Comparison of ENCODE assay signal across 24 mouse cellular contexts in the genomic region with DNA sequence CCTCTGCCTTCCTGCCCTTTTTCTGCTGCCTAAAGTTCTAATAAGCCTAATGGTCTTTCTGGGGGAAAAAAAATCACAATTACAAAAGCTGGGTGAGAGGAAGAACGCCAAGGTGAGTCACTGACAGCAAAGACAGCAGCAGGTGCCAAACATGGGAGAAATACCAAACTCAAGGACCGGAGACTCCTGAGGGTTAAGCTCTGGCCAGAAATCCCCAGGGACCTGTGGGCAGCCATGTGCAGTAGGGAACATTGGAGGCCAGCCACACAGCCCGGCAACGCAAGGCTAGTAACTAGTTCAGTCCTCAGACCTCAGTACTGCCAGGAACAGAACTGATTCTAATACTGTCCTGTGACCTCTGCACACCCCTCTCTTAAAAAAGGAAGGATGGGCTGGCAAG. TPM values are rescaled to one million over a fixed set of nuclear protein-coding genes. Genes with fewer than 3 reads are reported as not detected.
DNase-seq lines count a peak whose midpoint lies in the region; ATAC-seq and TF ChIP-seq lines count a peak whose summit lies in the region.
"Had no signal": no experiment of that assay in that cellular context is flagged by ENCODE, and none has a peak within 500 bp of the region (broad histone marks: within the 10 kb centered on the region; RNA-seq: fewer than 3 reads in every experiment).

No protein-coding gene starts in this region.

- H3K79me3 ChIP-seq in C2C12 (ENCODE audit: low read depth), result no peaks in the 10 kb centered on the region

- no peaks in the 10 kb centered on the region for H3K9me3 ChIP-seq in heart, embryonic 10.5 days
- no peaks in the 10 kb centered on the region for H3K9me3 ChIP-seq in midbrain, embryonic 16.5 days (replicated peaks; ENCODE audit: control insufficient read depth, low read length, poor library complexity, severe bottlenecking)
- no peaks in the 10 kb centered on the region for H3K9me3 ChIP-seq in liver, embryonic 12.5 days (replicated peaks)
- H3K9me3 ChIP-seq: embryonic facial prominence, embryonic 15.5 days; forebrain, embryonic 10.5 days; hindbrain, embryonic 12.5 days had no signal

- H3K79me2 ChIP-seq in C2C12 (ENCODE audit: control insufficient read depth, insufficient read depth), result no peaks in the 10 kb centered on the region

- peaks cover 27% of the 10 kb centered on the region for H3K36me3 ChIP-seq in heart, embryonic 10.5 days
- H3K36me3 ChIP-seq in C2C12 (ENCODE audit: control insufficient read depth, insufficient read depth), result peaks cover 19% of the 10 kb centered on the region
- peaks cover 24% of the 10 kb centered on the region for H3K36me3 ChIP-seq in midbrain, embryonic 16.5 days (ENCODE audit: control insufficient read depth, insufficient read depth, low read length)
- peaks cover 23% of the 10 kb centered on the region for H3K36me3 ChIP-seq in liver, embryonic 12.5 days

- no peak for TF ChIP-seq CTCF in C2C12 (IDR thresholded peaks at IDR 0.05; ENCODE audit: control insufficient read depth, insufficient read depth, insufficient read length)

- no peak overlapping the region for H3K4me2 ChIP-seq in midbrain, embryonic 16.5 days (ENCODE audit: low read length)
- no peak overlapping the region for H3K4me2 ChIP-seq in liver, embryonic 12.5 days
- H3K4me2 ChIP-seq: embryonic facial prominence, embryonic 15.5 days; hindbrain, embryonic 12.5 days had no signal

- H3ac ChIP-seq in C2C12 (ENCODE audit: control insufficient read depth, insufficient read length, low read depth), result no peak overlapping the region

- 83% methylated on average over 4 of the region's 4 CpGs for WGBS in heart, embryonic 10.5 days
- WGBS in midbrain, embryonic 16.5 days, result 92% methylated on average over 4 of the region's 4 CpGs
- WGBS in liver, embryonic 12.5 days (ENCODE audit: insufficient replicate concordance), result 79% methylated on average over 4 of the region's 4 CpGs

- no peak overlapping the region for H3K9ac ChIP-seq in midbrain, embryonic 16.5 days (ENCODE audit: low read depth, low read length)
- no peak overlapping the region for H3K9ac ChIP-seq in liver, embryonic 12.5 days
- H3K9ac ChIP-seq: embryonic facial prominence, embryonic 15.5 days; hindbrain, embryonic 12.5 days had no signal

- ATAC-seq in midbrain, embryonic 16.5 days, result no peak
- ATAC-seq in liver, embryonic 12.5 days, result no peak
- ATAC-seq: activated CD4-positive, CD25-positive, alpha-beta regulatory T cell, adult 4 months; forebrain, embryonic 14.5 days; hindbrain, embryonic 16.5 days; inflammation-experienced regulatory T-cells, adult 6 months had no signal

- H3K27ac ChIP-seq in heart, embryonic 10.5 days, result no peak overlapping the region
- no peak overlapping the region for H3K27ac ChIP-seq in midbrain, embryonic 16.5 days (ENCODE audit: low read length)
- H3K27ac ChIP-seq in liver, embryonic 12.5 days, result no peak overlapping the region
- H3K27ac ChIP-seq: embryonic facial prominence, embryonic 15.5 days; forebrain, embryonic 10.5 days; hindbrain, embryonic 12.5 days; kidney, postnatal 0 days had no signal

- no peak overlapping the region for H3K4me3 ChIP-seq in heart, embryonic 10.5 days
- H3K4me3 ChIP-seq in C2C12 (ENCODE audit: insufficient read depth, poor library complexity, severe bottlenecking), result no peak overlapping the region
- H3K4me3 ChIP-seq in midbrain, embryonic 16.5 days (ENCODE audit: low read depth, low read length), result no peak overlapping the region
- H3K4me3 ChIP-seq in liver, embryonic 12.5 days, result no peak overlapping the region
- H3K4me3 ChIP-seq: embryonic facial prominence, embryonic 15.5 days; erythroblast, embryonic 14.5 days; forebrain, embryonic 10.5 days; hindbrain, embryonic 12.5 days had no signal

- DNase-seq in adrenal gland, adult 2 months, result peak; percentile 19
- no peak for DNase-seq in adrenal gland, adult 8-10 months
- peak; percentile 87 for DNase-seq in heart, adult 11 months
- no peak for DNase-seq in heart, embryonic 10.5 days (ENCODE audit: low spot score)
- peak; percentile 82 for DNase-seq in adipocyte (ENCODE audit: low spot score)
- DNase-seq: cerebellum, adult 2 months; cerebellum, postnatal 10 days; embryo, embryonic 11 days; gastrocnemius, postnatal 25 days; heart, postnatal 10 days; heart, postnatal 4 days; kidney, adult 11 months had no signal

- no peaks in the 10 kb centered on the region for H3K27me3 ChIP-seq in heart, embryonic 10.5 days (ENCODE audit: insufficient read depth, poor library complexity, severe bottlenecking)
- peaks cover 6% of the 10 kb centered on the region for H3K27me3 ChIP-seq in C2C12 (ENCODE audit: control insufficient read depth, insufficient read depth, insufficient read length)
- no peaks in the 10 kb centered on the region for H3K27me3 ChIP-seq in midbrain, embryonic 16.5 days (ENCODE audit: control insufficient read depth, insufficient read depth, low read depth, low read length)
- no peaks in the 10 kb centered on the region for H3K27me3 ChIP-seq in liver, embryonic 12.5 days (replicated peaks)
- H3K27me3 ChIP-seq: embryonic facial prominence, embryonic 15.5 days; hindbrain, embryonic 12.5 days had no signal

- H3K4me1 ChIP-seq in heart, embryonic 10.5 days, result no peaks in the 10 kb centered on the region
- peaks cover 2% of the 10 kb centered on the region; the same call in 1 of the 2 replicates for H3K4me1 ChIP-seq in midbrain, embryonic 16.5 days (ENCODE audit: control insufficient read depth, insufficient read depth, low read length)
- peaks cover 2% of the 10 kb centered on the region; the same call in 1 of the 2 replicates for H3K4me1 ChIP-seq in liver, embryonic 12.5 days
- H3K4me1 ChIP-seq: embryonic facial prominence, embryonic 15.5 days; forebrain, embryonic 10.5 days; hindbrain, embryonic 12.5 days had no signal

TF ChIP-seq in C2C12, 6 proteins besides CTCF, POLR2A, EP300 and RAD21:
- TF ChIP-seq USF1 (IDR thresholded peaks at IDR 0.05; ENCODE audit: low read depth) (no peak), MYOD1 (IDR thresholded peaks at IDR 0.05; ENCODE audit: control insufficient read depth, insufficient read length, low read depth) (peak; percentile 70), CEBPB (IDR thresholded peaks at IDR 0.05; ENCODE audit: low read depth) (no peak), MYOG (IDR thresholded peaks at IDR 0.05; ENCODE audit: control insufficient read depth, extremely low read depth, insufficient read length) (no peak), FOSL1 (IDR thresholded peaks at IDR 0.05; ENCODE audit: insufficient read depth, low read length, poor library complexity, severe bottlenecking) (no peak), MAX (IDR thresholded peaks at IDR 0.05) (peak; percentile 72)

RNA-seq across cellular contexts. Expression of a gene that starts 19.4 kb away (rescaled TPM):
- 10 to 100 TPM; 32.5 to 40.3 TPM for total RNA-seq in adrenal gland, adult 2 months (2021)
- polyA plus RNA-seq in adrenal gland, adult 2 months (2012; rRNA removed), result 6.4 and 7.5 TPM in 2 replicates
- 10 to 100 TPM; 38.5 to 44.4 (median 40.9) TPM for total RNA-seq in adrenal gland, adult 8-10 months (2022)
- 69.3 and 70.6 TPM in 2 replicates for polyA plus RNA-seq in heart, embryonic 10.5 days (2016; fragmentation: Nextera tagmentation; extraction: Ambion mirVana)
- 26.5 TPM for polyA plus RNA-seq in C2C12 (2012; fragmentation: generic; extraction: Trizol)
- 85.9 and 89.9 TPM in 2 replicates for polyA plus RNA-seq in midbrain, embryonic 16.5 days (2015; fragmentation: Nextera tagmentation; extraction: Ambion mirVana)
- 33.0 and 36.3 TPM in 2 replicates for polyA plus RNA-seq in liver, embryonic 12.5 days (2016; fragmentation: Nextera tagmentation; extraction: Ambion mirVana)

Comparison
In these comparisons a context has a peak if more than half of its experiments do, and no peak if none do; other contexts are left out.
1. DNase-seq: peak in adrenal gland, adult 2 months (single experiment), heart, adult 11 months (single experiment) and adipocyte (single experiment); none in adrenal gland, adult 8-10 months (single experiment) and heart, embryonic 10.5 days (single experiment).